Mouse (Mus musculus) liver, embryonic 14.5 days (tissue): Measurements from ENCODE around the gene Kpna7.

Source experiments
- CTCF ChIP-seq: IDR thresholded peaks from 2 replicates; pipeline ENCODE4 v1.5.1; 2016; ENCODE audit warnings: antibody characterized with exemption, low read depth, control low read depth
- EP300 ChIP-seq: IDR thresholded peaks from 2 replicates; pipeline ENCODE4 v1.6.1; 2016; ENCODE audit warnings: antibody characterized with exemption, low read depth

GRCm38 (mm10) chr5:144952592-144952991, 131.2 kb downstream of the Kpna7 start:
- TF ChIP-seq CTCF (no peak), EP300 (no peak)
